Mouse (Mus musculus): Measurements from ENCODE around the gene Pdxdc1.

GRCm38 (mm10) chr16:13812152-13812551 lies 90.8 kb downstream of the Pdxdc1 start:
- TF ChIP-seq CTCF (conservative IDR thresholded peaks at IDR 0.05; ENCODE audit: low read length), result 0 out of 2 replicates have a peak, but pooled peaks have one; percentile 18
- TF ChIP-seq NANOG (IDR thresholded peaks at IDR 0.05; ENCODE audit: borderline replicate concordance, low read length), result no peak
- no peak for TF ChIP-seq POU5F1 (IDR thresholded peaks at IDR 0.05; ENCODE audit: borderline replicate concordance, low read length)

All from E14TG2a.4 (cell line).